Mouse (Mus musculus): ENCODE data around the gene Ccr8.

GRCm38 (mm10) chr9:120091086-120091485 lies 828 bp upstream of the Ccr8 start:
- TF ChIP-seq CTCF (IDR thresholded peaks at IDR 0.05; ENCODE audit: low read depth) = no peak
- TF ChIP-seq EP300 (optimal IDR thresholded peaks at IDR 0.05) = no peak
